Comparison of ENCODE assay signal across 9 mouse cellular contexts in genomic region chr16:4862863-4863483, GRCm38 (mm10). TPM values are rescaled to one million over a fixed set of nuclear protein-coding genes. Genes with fewer than 3 reads are reported as not detected.
DNase-seq lines count a peak whose midpoint lies in the region; ATAC-seq lines count a peak whose summit lies in the region.
"Had no signal": no experiment of that assay in that cellular context is flagged by ENCODE, and none has a peak within 500 bp of the region (broad histone marks: within the 10 kb centered on the region; RNA-seq: fewer than 3 reads in every experiment).

No protein-coding gene starts in this region.

- peak; percentile 81 for ATAC-seq in hindbrain, embryonic 16.5 days
- peak; percentile 99 for ATAC-seq in megakaryocyte-erythroid progenitor cell, adult 5-6 weeks (replicated peaks; ENCODE audit: low FRiP score, low TSS enrichment, poor library complexity, severe bottlenecking)

- peak; percentile 58 for DNase-seq in R1 (ENCODE audit: low read depth, low spot score)
- DNase-seq in cerebellum, postnatal 14 days: peak; percentile 54 to 69
- peak; percentile 52 to 54 for DNase-seq in gastrocnemius, adult 8-10 months (ENCODE audit: low spot score in 2 of 2)
- peak; percentile 59 for DNase-seq in left cerebral cortex, postnatal 4 days
- peak; percentile 63 for DNase-seq in skeletal muscle tissue, adult 2 months (ENCODE audit: low read depth, low spot score)
- DNase-seq in yolk sac, embryonic 10.5 days (ENCODE audit: low spot score): peak; percentile 44

- H3K4me3 ChIP-seq in hindbrain, embryonic 16.5 days (ENCODE audit: low read length): no peak overlapping the region

- no peaks in the 10 kb centered on the region for H3K9me3 ChIP-seq in hindbrain, embryonic 16.5 days (ENCODE audit: control insufficient read depth, low read length)

- intact Hi-C loops in left cerebral cortex, postnatal 4 days (cut with DNase I): no loop called here

- H3K36me3 ChIP-seq in hindbrain, embryonic 16.5 days (ENCODE audit: control insufficient read depth, insufficient read depth, low read length): no peaks in the 10 kb centered on the region

- WGBS in hindbrain, embryonic 16.5 days: 58% methylated on average over 9 of the region's 9 CpGs

- no peak overlapping the region for H3K9ac ChIP-seq in hindbrain, embryonic 16.5 days (ENCODE audit: low read depth, low read length)

- H3K27me3 ChIP-seq in hindbrain, embryonic 16.5 days (replicated peaks; ENCODE audit: control insufficient read depth, insufficient read depth, low read length): no peaks in the 10 kb centered on the region

- H3K27ac ChIP-seq in hindbrain, embryonic 16.5 days (ENCODE audit: low read depth, low read length): no peak overlapping the region

- no peak overlapping the region for H3K4me2 ChIP-seq in hindbrain, embryonic 16.5 days (ENCODE audit: low read length)

- no peaks in the 10 kb centered on the region for H3K4me1 ChIP-seq in hindbrain, embryonic 16.5 days (ENCODE audit: control insufficient read depth, insufficient read depth, low read depth, low read length)

RNA-seq across cellular contexts. Expression of gene Ubald1, which starts 17.1 kb away (rescaled TPM):
- 10 to 100 TPM; 28.6 to 40.8 (median 34.3) TPM for total RNA-seq in gastrocnemius, adult 8-10 months (2022)
- polyA plus RNA-seq in hindbrain, embryonic 16.5 days (2015; fragmentation: Nextera tagmentation; extraction: Ambion mirVana): 55.2 and 73.2 TPM in 2 replicates
- total RNA-seq in left cerebral cortex, postnatal 4 days (2021): 10 to 100 TPM; 58.5 to 59.1 TPM
- 20.3 and 33.3 TPM in 2 replicates for total RNA-seq in megakaryocyte-erythroid progenitor cell, adult 5-6 weeks (2014; fragmentation: Nextera tagmentation)
- total RNA-seq in megakaryocyte-erythroid progenitor cell, adult 5-6 weeks (2017): 15.2 and 16.5 TPM in 2 replicates

RNA-seq across cellular contexts. Expression of gene Mgrn1, which starts 23.1 kb away (rescaled TPM):
- total RNA-seq in gastrocnemius, adult 8-10 months (2022): 10 to 100 TPM; 52.1 to 66.7 (median 55.3) TPM
- polyA plus RNA-seq in hindbrain, embryonic 16.5 days (2015; fragmentation: Nextera tagmentation; extraction: Ambion mirVana): 133 and 140 TPM in 2 replicates
- total RNA-seq in left cerebral cortex, postnatal 4 days (2021): 100 to 1,000 TPM; 152 to 163 TPM
- 16.0 and 21.8 TPM in 2 replicates for total RNA-seq in megakaryocyte-erythroid progenitor cell, adult 5-6 weeks (2014; fragmentation: Nextera tagmentation)
- total RNA-seq in megakaryocyte-erythroid progenitor cell, adult 5-6 weeks (2017): 8.7 and 13.3 TPM in 2 replicates

RNA-seq across cellular contexts. Expression of gene 4930562C15Rik, which starts 27.8 kb away (rescaled TPM):
- total RNA-seq in gastrocnemius, adult 8-10 months (2022): not detected
- polyA plus RNA-seq in hindbrain, embryonic 16.5 days (2015; fragmentation: Nextera tagmentation; extraction: Ambion mirVana): 0.13 and 0.19 TPM in 2 replicates
- total RNA-seq in left cerebral cortex, postnatal 4 days (2021): not detected
- not detected in 2 replicates for total RNA-seq in megakaryocyte-erythroid progenitor cell, adult 5-6 weeks (2014; fragmentation: Nextera tagmentation)
- not detected in 2 replicates for total RNA-seq in megakaryocyte-erythroid progenitor cell, adult 5-6 weeks (2017)
- total RNA-seq: layer of hippocampus, postnatal 14 days had no signal
